Mouse (Mus musculus) MEL (cell line): Measurements from ENCODE around the gene Porcn.

ENCODE experiments used
- CHD1 ChIP-seq: IDR thresholded peaks from 2 replicates; pipeline ENCODE4 v1.6.1; 2012; ENCODE audit warnings: low read depth, mild to moderate bottlenecking, inconsistent platforms, low read length, improper control_type of control experiment
- CTCF ChIP-seq, 3 experiments: IDR thresholded peaks in 2 of 3; conservative IDR thresholded peaks in 1 of 3; 2 replicates each; pipeline ENCODE4 v1.5.1; 2011 to 2012; ENCODE audit warnings: low read length in 3 of 3, low read depth in 2 of 3, mild to moderate bottlenecking in 2 of 3, improper control_type of control experiment in 1 of 3, inconsistent platforms in 1 of 3, mixed read lengths in 1 of 3, moderate library complexity in 1 of 3; ENCODE audit not compliant: control insufficient read depth in 1 of 3, insufficient read depth in 1 of 3, poor library complexity in 1 of 3, severe bottlenecking in 1 of 3
- E2F4 ChIP-seq: IDR thresholded peaks from 2 replicates; pipeline ENCODE4 v1.6.1; 2011; ENCODE audit warnings: low read depth, low read length, improper control_type of control experiment, borderline replicate concordance
- EP300 ChIP-seq, 2 experiments: IDR thresholded peaks; 2 replicates each; pipeline ENCODE4 v1.6.1; 2011; ENCODE audit warnings: improper control_type of control experiment in 2 of 2, low read length in 2 of 2, low read depth in 1 of 2, mild to moderate bottlenecking in 1 of 2
- MAFK ChIP-seq: IDR thresholded peaks from 2 replicates; pipeline ENCODE4 v1.6.1; 2011; ENCODE audit warnings: low read depth, mild to moderate bottlenecking, low read length, improper control_type of control experiment, borderline replicate concordance
- POLR2A ChIP-seq, 2 experiments: IDR thresholded peaks; 2 replicates each; pipeline ENCODE4 v1.6.1; 2011 to 2012; ENCODE audit warnings: low read length in 2 of 2, mild to moderate bottlenecking in 2 of 2, control low read depth in 1 of 2, improper control_type of control experiment in 1 of 2, low read depth in 1 of 2, moderate library complexity in 1 of 2; ENCODE audit not compliant: control insufficient read depth in 1 of 2, insufficient read depth in 1 of 2, poor library complexity in 1 of 2
- POLR2AphosphoS2 ChIP-seq: IDR thresholded peaks from 2 replicates; pipeline ENCODE4 v1.6.1; 2011; ENCODE audit warnings: low read length, improper control_type of control experiment
- RAD21 ChIP-seq: IDR thresholded peaks from 2 replicates; pipeline ENCODE4 v1.6.1; 2011; ENCODE audit warnings: mild to moderate bottlenecking, low read depth, low read length, improper control_type of control experiment
- RCOR1 ChIP-seq: IDR thresholded peaks from 2 replicates; pipeline ENCODE4 v1.6.1; 2012; ENCODE audit warnings: low read depth, mild to moderate bottlenecking, inconsistent platforms, low read length, improper control_type of control experiment
- UBTF ChIP-seq: IDR thresholded peaks from 2 replicates; pipeline ENCODE4 v1.6.1; 2012; ENCODE audit warnings: low read depth, mild to moderate bottlenecking, inconsistent platforms, low read length, improper control_type of control experiment, moderate library complexity, borderline replicate concordance; ENCODE audit not compliant: insufficient read depth
- USF1 ChIP-seq: IDR thresholded peaks from 2 replicates; pipeline ENCODE4 v1.6.1; 2014; ENCODE audit warnings: low read depth, mild to moderate bottlenecking, inconsistent platforms, low read length, improper control_type of control experiment, moderate library complexity

DNA sequence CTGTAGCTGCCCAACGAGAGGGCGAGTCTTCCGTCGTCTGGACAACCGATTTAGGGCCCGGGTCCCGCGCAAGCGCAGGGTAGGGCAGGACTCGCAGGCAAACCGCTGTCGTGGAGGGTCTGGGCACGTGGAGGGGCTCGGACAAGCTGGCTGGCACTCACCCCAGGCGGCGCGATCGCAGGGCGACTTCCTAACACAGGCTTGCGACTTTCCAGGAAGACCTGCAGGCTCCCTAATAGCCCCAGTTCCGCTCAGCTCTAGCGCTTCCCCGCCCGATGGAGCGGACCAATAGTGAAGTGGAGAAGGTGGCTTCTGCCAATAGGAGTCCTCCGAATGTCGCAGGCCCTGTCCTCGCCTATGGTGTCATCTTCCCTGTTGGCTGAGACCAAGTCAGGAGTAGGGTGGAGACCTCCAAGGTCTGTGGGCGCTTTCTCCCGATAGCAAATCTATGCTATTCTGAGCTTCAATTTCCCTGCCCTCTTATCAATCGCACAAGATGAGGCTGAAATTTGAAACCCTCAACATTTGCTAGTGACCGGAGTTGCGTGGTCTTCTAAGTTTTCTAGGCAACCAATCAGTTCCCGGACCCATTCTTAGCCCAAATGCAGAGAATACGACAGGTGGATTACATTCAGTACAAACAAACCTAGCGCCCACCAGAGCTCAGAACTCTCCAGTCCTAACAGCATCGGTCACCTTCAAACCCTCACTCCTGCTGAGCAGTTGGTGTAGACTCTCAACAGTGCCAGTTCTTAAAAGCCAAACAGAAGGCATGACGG, 13.5 kb downstream of the Porcn start:
- TF ChIP-seq RCOR1 (peak; percentile 73), CTCF (IDR thresholded peaks at IDR 0.05 in 2 of 3, conservative IDR thresholded peaks at IDR 0.05 in 1 of 3; ENCODE audit: control insufficient read depth in 1 of 3, insufficient read depth in 1 of 3, low read depth in 2 of 3, low read length in 3 of 3, poor library complexity in 1 of 3, severe bottlenecking in 1 of 3) (no peak), USF1 (0 out of 2 replicates have a peak, but pooled peaks have one; percentile 17), POLR2AphosphoS2 (peak; percentile 69; the same call in 1 of the 2 replicates), EP300 (IDR thresholded peaks at IDR 0.05; ENCODE audit: low read depth in 1 of 2, low read length in 2 of 2) (peak; percentile 37 to 45; a peak in 1 of 4 replicates), POLR2A (IDR thresholded peaks at IDR 0.05; ENCODE audit: control insufficient read depth in 1 of 2, insufficient read depth in 1 of 2, low read depth in 1 of 2, low read length in 2 of 2, poor library complexity in 1 of 2) (peak; percentile 93 to 97), E2F4 (peak; percentile 53; the same call in 1 of the 2 replicates), RAD21 (no peak), CHD1 (no peak), UBTF (no peak), MAFK (no peak)
